Mouse (Mus musculus) midbrain, embryonic 10.5 days (tissue): ENCODE data around the gene Adgrl1. TPM values are rescaled to one million over a fixed set of nuclear protein-coding genes. Genes with fewer than 3 reads are reported as not detected.

Experiments
- DNase-seq: peaks from one replicate; pipeline ENCODE4 v3.0.0-alpha.2; 2017; ENCODE audit warnings: low spot score
- H3K27ac ChIP-seq: fragments of 300-500 bp; sonication (generic); replicated peaks from 2 replicates; pipeline ENCODE4 v1.5.1; 2016; ENCODE audit warnings: mild to moderate bottlenecking
- H3K27me3 ChIP-seq: fragments of 300-500 bp; sonication (generic); 2 replicates; pipeline ENCODE4 v1.6.1; 2016; ENCODE audit warnings: low read depth, mild to moderate bottlenecking; ENCODE audit not compliant: poor library complexity, severe bottlenecking
- H3K36me3 ChIP-seq: fragments of 300-500 bp; sonication (generic); 2 replicates; pipeline ENCODE4 v1.6.1; 2016; ENCODE audit warnings: mild to moderate bottlenecking, moderate library complexity
- H3K4me1 ChIP-seq: fragments of 300-500 bp; sonication (generic); 2 replicates; pipeline ENCODE4 v1.6.1; 2016
- H3K4me3 ChIP-seq: fragments of 300-500 bp; sonication (generic); 2 replicates; pipeline ENCODE4 v1.5.1; 2016; ENCODE audit warnings: mild to moderate bottlenecking, moderate library complexity
- H3K9me3 ChIP-seq: fragments of 300-500 bp; sonication (generic); replicated peaks from 2 replicates; pipeline ENCODE4 v1.6.1; 2016; ENCODE audit warnings: mild to moderate bottlenecking
- WGBS: fragments of 180-500 bp; shearing (Covaris S2); methylation state at CpG from one replicate; pipeline ENCODE4 v1.1.7; 2016; 5-methylcytosine and 5-hydroxymethylcytosine counted together
- polyA plus RNA-seq: library from polyadenylated mRNA; unstranded; fragments of >200 nt; fragmentation: Nextera tagmentation; extraction: Ambion mirVana; gene quantifications from 2 replicates; pipeline ENCODE4 v1.2.1, GENCODE M21; 2016

The Adgrl1 gene
- polyA plus RNA-seq, 1 experiment from 2014 or later, result 8.6 TPM

GRCm38 (mm10) chr8:83938330-83938729 is 38.4 kb downstream of the Adgrl1 start:
- no peak for DNase-seq
- Histone ChIP-seq H3K4me1 (no peaks in the 10 kb centered on the region), H3K36me3 (peaks cover 70% of the 10 kb centered on the region), H3K4me3 (no peak overlapping the region), H3K9me3 (no peaks in the 10 kb centered on the region), H3K27me3 (no peaks in the 10 kb centered on the region), H3K27ac (no peak overlapping the region)
- 91% methylated on average over 15 of the region's 15 CpGs for WGBS

GRCm38 (mm10) chr8:83941066-83941677 is 41.3 kb downstream of the Adgrl1 start:
- Histone ChIP-seq H3K36me3 (peaks cover 42% of the 10 kb centered on the region), H3K27ac (no peak overlapping the region), H3K9me3 (no peaks in the 10 kb centered on the region), H3K4me3 (no peak overlapping the region), H3K4me1 (no peaks in the 10 kb centered on the region), H3K27me3 (no peaks in the 10 kb centered on the region)
- no peak for DNase-seq
- 79% methylated on average over 6 of the region's 6 CpGs for WGBS

- no peak overlapping the region for H3K4me3 ChIP-seq
- DNase-seq, result no peak
- no peak overlapping the region for H3K27ac ChIP-seq
- H3K27me3 ChIP-seq, result no peaks in the 10 kb centered on the region
- 80% methylated on average over 1 of the region's 1 CpGs for WGBS
- peaks cover 29% of the 10 kb centered on the region for H3K36me3 ChIP-seq
- H3K4me1 ChIP-seq, result no peaks in the 10 kb centered on the region
- no peaks in the 10 kb centered on the region for H3K9me3 ChIP-seq
Measured at GRCm38 (mm10) chr8:83942446-83942845, 42.5 kb downstream of the Adgrl1 start.

- Histone ChIP-seq H3K9me3 (no peaks in the 10 kb centered on the region), H3K36me3 (no peaks in the 10 kb centered on the region), H3K27ac (no peak overlapping the region), H3K4me3 (no peak overlapping the region), H3K27me3 (no peaks in the 10 kb centered on the region), H3K4me1 (no peaks in the 10 kb centered on the region)
- WGBS, result 71% methylated on average over 3 of the region's 3 CpGs
- no peak for DNase-seq
Measured at GRCm38 (mm10) chr8:83945540-83945939, 45.6 kb downstream of the Adgrl1 start.

GRCm38 (mm10) chr8:83954749-83955105 is 54.8 kb downstream of the Adgrl1 start:
- DNase-seq, result no peak
- Histone ChIP-seq H3K27me3 (no peaks in the 10 kb centered on the region), H3K9me3 (no peaks in the 10 kb centered on the region), H3K36me3 (peaks cover 15% of the 10 kb centered on the region), H3K4me1 (peaks cover 21% of the 10 kb centered on the region), H3K4me3 (peak overlapping the region; percentile 81), H3K27ac (peak overlapping the region; percentile 78)
- 2% methylated on average over 14 of the region's 14 CpGs for WGBS

GRCm38 (mm10) chr8:83955106-83955957 is 55.4 kb downstream of the Adgrl1 start, which contains the start of the genes Gm10644 and Asf1b:
TSS of gene Gm10644 (minus strand) at chr8:83955205.
TSS of gene Asf1b (plus strand) at chr8:83955507.
- peak; percentile 99 for DNase-seq
- WGBS, result under 1% methylated on average over 75 of the region's 75 CpGs
- Histone ChIP-seq H3K27me3 (no peaks in the 10 kb centered on the region), H3K36me3 (peaks cover 21% of the 10 kb centered on the region), H3K9me3 (no peaks in the 10 kb centered on the region), H3K4me1 (peaks cover 21% of the 10 kb centered on the region), H3K27ac (peak within 1 kb of the TSS; percentile 78), H3K4me3 (peak within 1 kb of the TSS; percentile 81)

- Histone ChIP-seq H3K27ac (peak overlapping the region; percentile 78), H3K27me3 (no peaks in the 10 kb centered on the region), H3K36me3 (peaks cover 25% of the 10 kb centered on the region), H3K4me1 (peaks cover 21% of the 10 kb centered on the region), H3K9me3 (no peaks in the 10 kb centered on the region), H3K4me3 (peak overlapping the region; percentile 81)
- DNase-seq, result no peak
- WGBS, result 5% methylated on average over 15 of the region's 15 CpGs
Measured at GRCm38 (mm10) chr8:83955958-83956218, 56.0 kb downstream of the Adgrl1 start.

- WGBS, result 36% methylated on average over 1 of the region's 1 CpGs
- Histone ChIP-seq H3K36me3 (peaks cover 29% of the 10 kb centered on the region), H3K4me3 (peak overlapping the region; percentile 81), H3K27me3 (no peaks in the 10 kb centered on the region), H3K27ac (no peak overlapping the region; the same call in 1 of the 2 replicates), H3K4me1 (peaks cover 21% of the 10 kb centered on the region), H3K9me3 (no peaks in the 10 kb centered on the region)
- DNase-seq, result no peak
Measured at GRCm38 (mm10) chr8:83956789-83957188, 56.9 kb downstream of the Adgrl1 start.

GRCm38 (mm10) chr8:83964015-83964765 is 64.3 kb downstream of the Adgrl1 start:
- H3K36me3 ChIP-seq, result peaks cover 78% of the 10 kb centered on the region
- H3K9me3 ChIP-seq, result no peaks in the 10 kb centered on the region
- no peak overlapping the region for H3K27ac ChIP-seq
- no peak for DNase-seq
- no peaks in the 10 kb centered on the region for H3K27me3 ChIP-seq
- H3K4me3 ChIP-seq, result no peak overlapping the region
- WGBS, result 91% methylated on average over 5 of the region's 5 CpGs
- no peaks in the 10 kb centered on the region for H3K4me1 ChIP-seq

- H3K27ac ChIP-seq, result no peak overlapping the region
- 95% methylated on average over 7 of the region's 7 CpGs for WGBS
Measured at GRCm38 (mm10) chr8:83967701-83968100, 67.8 kb downstream of the Adgrl1 start.

GRCm38 (mm10) chr8:83971121-83971520 is 71.2 kb downstream of the Adgrl1 start:
- Histone ChIP-seq H3K27ac (no peak overlapping the region), H3K36me3 (peaks cover 44% of the 10 kb centered on the region), H3K4me3 (0 out of 2 replicates have a peak overlapping the region, but pooled peaks have one; percentile 89), H3K27me3 (no peaks in the 10 kb centered on the region), H3K4me1 (peaks cover 30% of the 10 kb centered on the region), H3K9me3 (no peaks in the 10 kb centered on the region)
- WGBS, result 88% methylated on average over 4 of the region's 4 CpGs
- no peak for DNase-seq

More at GRCm38 (mm10) chr8:83967701-83968100, 67.8 kb downstream of the Adgrl1 start:
- H3K4me1 ChIP-seq, result peaks cover 13% of the 10 kb centered on the region
- H3K9me3 ChIP-seq, result no peaks in the 10 kb centered on the region
- no peaks in the 10 kb centered on the region for H3K27me3 ChIP-seq
- DNase-seq, result no peak
- peaks cover 68% of the 10 kb centered on the region for H3K36me3 ChIP-seq
- no peak overlapping the region for H3K4me3 ChIP-seq

GRCm38 (mm10) chr8:83971661-83972060 is 71.8 kb downstream of the Adgrl1 start:
- Histone ChIP-seq H3K4me1 (peaks cover 31% of the 10 kb centered on the region), H3K27me3 (no peaks in the 10 kb centered on the region), H3K4me3 (peak overlapping the region; percentile 89), H3K27ac (peak overlapping the region; percentile 92), H3K9me3 (no peaks in the 10 kb centered on the region), H3K36me3 (peaks cover 38% of the 10 kb centered on the region)
- WGBS, result 75% methylated on average over 6 of the region's 6 CpGs
- DNase-seq, result no peak
